Mouse (Mus musculus): Measurements from ENCODE around the gene Gm13288. TPM values are rescaled to one million over a fixed set of nuclear protein-coding genes. Genes with fewer than 3 reads are reported as not detected.
A peak's percentile ranks its signal among the peaks of the same experiment; 100 is the strongest.
"Not testable (repeated sequence)": the region's sequence is repeated elsewhere in the genome, so short reads cannot be mapped to it uniquely, and the experiment has no call there.

Gene Gm13288
- polyA plus RNA-seq, 1 experiment from 2014 or later: not detected

GRCm38 (mm10) chr4:88805761-88806160 lies 430 bp downstream of the Gm13288 start:
- whole genome bisulfite sequencing: no CpG with 5 or more reads among the region's 34 CpGs
- ATAC-seq (ENCODE audit: insufficient number of reproducible peaks, low FRiP score, low TSS enrichment, low read depth); H3K9ac ChIP-seq; H3K4me1 ChIP-seq; H3K36me3 ChIP-seq; H3K27me3 ChIP-seq; H3K9me3 ChIP-seq (replicated peaks); H3K27ac ChIP-seq (replicated peaks): not testable (repeated sequence)
- peak overlapping the region; percentile 28 for H3K4me3 ChIP-seq (replicated peaks)
- 0 out of 2 replicates have a peak overlapping the region, but pooled peaks have one; percentile 27 for H3K4me2 ChIP-seq (replicated peaks)

DNA sequence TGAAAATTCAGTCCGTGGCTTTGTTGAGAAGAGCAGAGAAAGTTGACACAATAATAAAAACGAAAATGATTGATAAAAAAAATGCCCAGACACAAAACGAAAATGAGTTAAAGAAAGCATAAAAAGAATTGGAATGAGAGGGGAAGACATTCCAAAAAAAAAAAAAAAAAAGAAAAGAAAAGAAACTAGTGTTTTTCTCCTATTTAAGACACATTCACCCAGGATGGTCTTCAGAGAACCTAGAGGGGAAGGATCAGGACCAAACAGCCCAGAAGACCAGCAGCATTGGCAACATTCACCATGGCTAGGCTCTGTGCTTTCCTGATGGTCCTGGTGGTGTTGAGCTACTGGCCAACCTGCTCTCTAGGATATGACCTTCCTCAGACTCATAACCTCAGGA lies 10.6 kb downstream of the Gm13288 start, which contains the start of gene Ifna7:
Gene Ifna7 (plus strand): TSS at position 301 of the 400 bp plus-strand sequence.
- Histone ChIP-seq H3K4me1 (no peaks in the 10 kb centered on the region), H3K4me2 (replicated peaks) (no peak within 1 kb of the TSS), H3K27ac (replicated peaks) (no peak within 1 kb of the TSS), H3K9me3 (replicated peaks) (no peaks in the 10 kb centered on the region), H3K27me3 (no peaks in the 10 kb centered on the region), H3K36me3 (no peaks in the 10 kb centered on the region), H3K9ac (no peak within 1 kb of the TSS), H3K4me3 (replicated peaks) (no peak within 1 kb of the TSS)
- WGBS: 46% methylated on average over 3 of the region's 3 CpGs
- ATAC-seq (ENCODE audit: insufficient number of reproducible peaks, low FRiP score, low TSS enrichment, low read depth): no peak

GRCm38 (mm10) chr4:88819659-88820058 lies 14.3 kb downstream of the Gm13288 start, which contains the start of gene Ifna11:
TSS of gene Ifna11 (plus strand) at chr4:88819959.
- H3K36me3 ChIP-seq: no peaks in the 10 kb centered on the region
- H3K9ac ChIP-seq: no peak within 1 kb of the TSS
- H3K4me1 ChIP-seq: no peaks in the 10 kb centered on the region
- no peaks in the 10 kb centered on the region for H3K9me3 ChIP-seq (replicated peaks)
- no peak within 1 kb of the TSS for H3K4me2 ChIP-seq (replicated peaks)
- no peak for ATAC-seq (ENCODE audit: insufficient number of reproducible peaks, low FRiP score, low TSS enrichment, low read depth)
- no peak within 1 kb of the TSS for H3K4me3 ChIP-seq (replicated peaks)
- 75% methylated on average over 1 of the region's 1 CpGs for WGBS
- H3K27ac ChIP-seq (replicated peaks): no peak within 1 kb of the TSS
- no peaks in the 10 kb centered on the region for H3K27me3 ChIP-seq

GRCm38 (mm10) chr4:88822995-88823394 lies 17.7 kb downstream of the Gm13288 start:
- no peaks in the 10 kb centered on the region for H3K4me1 ChIP-seq
- no peak overlapping the region for H3K4me2 ChIP-seq (replicated peaks)
- H3K36me3 ChIP-seq: no peaks in the 10 kb centered on the region
- ATAC-seq (ENCODE audit: insufficient number of reproducible peaks, low FRiP score, low TSS enrichment, low read depth): no peak
- no peak overlapping the region for H3K27ac ChIP-seq (replicated peaks)
- WGBS: 26% methylated on average over 4 of the region's 4 CpGs
- no peak overlapping the region for H3K4me3 ChIP-seq (replicated peaks)
- no peak overlapping the region for H3K9ac ChIP-seq
- H3K27me3 ChIP-seq: no peaks in the 10 kb centered on the region
- H3K9me3 ChIP-seq (replicated peaks): no peaks in the 10 kb centered on the region

DNA sequence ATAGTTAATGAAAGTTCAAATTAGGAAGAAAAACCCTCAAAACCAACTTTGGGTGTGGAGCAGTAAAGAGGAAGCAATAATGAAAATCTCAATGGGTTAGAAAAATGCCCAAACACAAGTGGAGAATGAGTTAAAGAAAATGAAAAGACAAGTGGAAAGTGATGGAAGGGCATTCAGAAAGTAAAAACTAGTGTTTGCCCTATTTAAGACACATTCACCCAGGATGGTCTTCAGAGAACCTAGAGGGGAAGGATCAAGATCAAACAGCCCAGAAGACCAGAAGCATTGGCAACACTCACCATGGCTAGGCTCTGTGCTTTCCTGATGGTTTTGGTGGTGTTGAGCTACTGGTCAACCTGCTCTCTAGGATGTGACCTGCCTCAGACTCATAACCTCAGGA lies 21.8 kb downstream of the Gm13288 start, which contains the start of gene Ifna6:
Gene Ifna6 (plus strand): TSS at position 301 of the 400 bp plus-strand sequence.
- H3K27ac ChIP-seq (replicated peaks); H3K36me3 ChIP-seq; H3K4me2 ChIP-seq (replicated peaks); ATAC-seq (ENCODE audit: insufficient number of reproducible peaks, low FRiP score, low TSS enrichment, low read depth); H3K4me3 ChIP-seq (replicated peaks); H3K9ac ChIP-seq; H3K4me1 ChIP-seq; H3K27me3 ChIP-seq; H3K9me3 ChIP-seq (replicated peaks): not testable (repeated sequence)

DNA sequence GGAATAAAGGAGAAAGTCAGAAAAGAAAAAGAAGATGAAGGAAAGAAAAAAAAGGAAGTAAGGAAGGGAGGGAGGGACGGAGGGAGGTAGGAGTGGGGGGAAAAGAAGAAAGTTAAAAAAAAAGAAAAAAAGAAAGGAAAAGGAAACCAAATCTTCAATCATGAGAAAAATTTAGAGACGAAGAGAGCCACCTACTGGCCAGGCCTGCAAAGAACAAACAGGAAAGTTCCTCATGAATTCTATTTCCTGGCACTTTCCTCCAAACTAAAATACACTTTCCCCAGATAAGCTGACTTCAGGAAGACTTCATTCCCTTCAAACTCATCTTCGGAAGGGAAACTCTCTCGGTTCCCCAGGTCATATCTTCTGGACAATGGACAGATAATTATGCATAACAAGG lies 25.2 kb downstream of the Gm13288 start:
- Histone ChIP-seq H3K4me2 (replicated peaks) (no peak overlapping the region), H3K36me3 (no peaks in the 10 kb centered on the region), H3K27me3 (no peaks in the 10 kb centered on the region), H3K27ac (replicated peaks) (no peak overlapping the region), H3K4me1 (no peaks in the 10 kb centered on the region), H3K4me3 (replicated peaks) (no peak overlapping the region), H3K9me3 (replicated peaks) (no peaks in the 10 kb centered on the region), H3K9ac (no peak overlapping the region)
- 22% methylated on average over 4 of the region's 4 CpGs for WGBS
- ATAC-seq (ENCODE audit: insufficient number of reproducible peaks, low FRiP score, low TSS enrichment, low read depth): no peak

DNA sequence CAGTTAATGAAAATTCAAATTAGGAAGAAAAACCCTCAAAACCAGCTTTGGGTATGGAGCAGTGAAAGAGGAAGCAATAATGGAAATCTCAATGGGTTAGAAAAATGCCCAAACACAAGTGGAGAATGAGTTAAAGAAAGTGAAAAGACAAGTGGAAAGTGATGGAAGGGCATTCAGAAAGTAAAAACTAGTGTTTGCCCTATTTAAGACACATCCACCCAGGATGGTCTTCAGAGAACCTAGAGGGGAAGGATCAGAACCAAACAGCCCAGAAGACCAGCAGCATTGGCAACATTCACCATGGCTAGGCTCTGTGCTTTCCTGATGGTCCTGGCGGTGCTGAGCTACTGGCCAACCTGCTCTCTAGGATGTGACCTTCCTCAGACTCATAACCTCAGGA lies 29.9 kb downstream of the Gm13288 start, which contains the start of gene Ifna5:
Gene Ifna5 (plus strand): TSS at position 301 of the 400 bp plus-strand sequence.
- WGBS: 81% methylated on average over 1 of the region's 1 CpGs
- ATAC-seq (ENCODE audit: insufficient number of reproducible peaks, low FRiP score, low TSS enrichment, low read depth): not testable (repeated sequence)

GRCm38 (mm10) chr4:88838828-88839227 lies 33.5 kb downstream of the Gm13288 start:
- H3K27me3 ChIP-seq: no peaks in the 10 kb centered on the region
- no peaks in the 10 kb centered on the region for H3K9me3 ChIP-seq (replicated peaks)
- H3K4me2 ChIP-seq (replicated peaks): no peak overlapping the region
- no peak overlapping the region for H3K27ac ChIP-seq (replicated peaks)
- H3K9ac ChIP-seq: no peak overlapping the region
- no peak overlapping the region for H3K4me3 ChIP-seq (replicated peaks)
- ATAC-seq (ENCODE audit: insufficient number of reproducible peaks, low FRiP score, low TSS enrichment, low read depth): no peak
- WGBS: 34% methylated on average over 3 of the region's 3 CpGs
- H3K36me3 ChIP-seq: no peaks in the 10 kb centered on the region
- H3K4me1 ChIP-seq: no peaks in the 10 kb centered on the region

More for the DNA sequence above, 29.9 kb downstream of the Gm13288 start, which contains the start of gene Ifna5:
- H3K9me3 ChIP-seq (replicated peaks); H3K27me3 ChIP-seq; H3K36me3 ChIP-seq; H3K4me2 ChIP-seq (replicated peaks); H3K27ac ChIP-seq (replicated peaks); H3K4me3 ChIP-seq (replicated peaks); H3K4me1 ChIP-seq; H3K9ac ChIP-seq: not testable (repeated sequence)

DNA sequence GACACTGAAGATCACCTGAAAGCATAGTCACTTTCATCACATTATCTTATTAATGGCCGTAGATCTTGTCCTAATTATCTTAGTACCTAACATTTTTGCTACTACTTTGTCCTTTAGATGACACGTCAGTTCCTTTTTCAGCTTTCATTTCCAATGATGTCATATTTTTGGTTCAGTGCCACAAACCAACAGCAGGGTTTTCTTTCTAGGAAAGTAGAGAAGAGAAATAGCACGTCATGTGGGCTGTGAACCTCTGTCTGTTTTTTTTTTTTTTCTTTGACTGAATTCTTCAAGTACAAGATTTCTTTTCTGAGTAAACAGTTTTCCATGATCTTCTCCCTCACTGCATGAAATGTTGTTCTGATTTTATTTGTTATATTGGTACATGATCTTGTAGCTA lies 34.7 kb downstream of the Gm13288 start:
- ATAC-seq (ENCODE audit: insufficient number of reproducible peaks, low FRiP score, low TSS enrichment, low read depth): no peak
- H3K27ac ChIP-seq (replicated peaks): no peak overlapping the region
- H3K9me3 ChIP-seq (replicated peaks): no peaks in the 10 kb centered on the region
- H3K4me3 ChIP-seq (replicated peaks): no peak overlapping the region
- no peaks in the 10 kb centered on the region for H3K4me1 ChIP-seq
- 67% methylated on average over 3 of the region's 3 CpGs for whole genome bisulfite sequencing
- H3K36me3 ChIP-seq: no peaks in the 10 kb centered on the region
- no peak overlapping the region for H3K9ac ChIP-seq
- H3K27me3 ChIP-seq: no peaks in the 10 kb centered on the region
- no peak overlapping the region for H3K4me2 ChIP-seq (replicated peaks)

DNA sequence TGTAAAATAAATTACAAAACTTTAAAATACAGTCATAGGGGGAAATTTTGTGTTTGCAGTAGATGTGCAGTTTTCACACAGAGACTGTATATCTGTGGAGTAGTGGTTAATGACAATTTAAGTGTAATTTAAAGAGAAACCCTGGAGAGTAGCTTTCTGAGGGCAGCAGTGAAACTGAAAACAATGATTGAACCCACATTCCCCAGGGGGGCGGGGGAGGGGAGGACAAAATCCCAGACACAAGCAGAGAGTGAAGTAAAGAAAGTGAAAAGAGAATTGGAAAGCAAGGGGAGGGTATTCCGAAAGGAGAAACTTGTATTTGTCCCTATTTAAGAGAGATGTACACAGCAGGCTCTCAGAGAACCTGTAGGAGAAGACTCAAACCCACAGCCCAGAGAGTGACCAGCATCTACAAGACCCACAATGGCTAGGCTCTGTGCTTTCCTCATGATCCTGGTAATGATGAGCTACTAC lies 36.1 kb downstream of the Gm13288 start, which contains the start of gene Ifna4:
Gene Ifna4 (plus strand): TSS at position 424 of the 474 bp plus-strand sequence.
- Histone ChIP-seq H3K4me1 (no peaks in the 10 kb centered on the region), H3K9me3 (replicated peaks) (no peaks in the 10 kb centered on the region), H3K36me3 (no peaks in the 10 kb centered on the region), H3K4me3 (replicated peaks) (no peak within 1 kb of the TSS), H3K4me2 (replicated peaks) (no peak within 1 kb of the TSS), H3K27me3 (no peaks in the 10 kb centered on the region), H3K27ac (replicated peaks) (no peak within 1 kb of the TSS), H3K9ac (no peak within 1 kb of the TSS)
- no peak for ATAC-seq (ENCODE audit: insufficient number of reproducible peaks, low FRiP score, low TSS enrichment, low read depth)
- WGBS: 33% methylated on average over 2 of the region's 2 CpGs

DNA sequence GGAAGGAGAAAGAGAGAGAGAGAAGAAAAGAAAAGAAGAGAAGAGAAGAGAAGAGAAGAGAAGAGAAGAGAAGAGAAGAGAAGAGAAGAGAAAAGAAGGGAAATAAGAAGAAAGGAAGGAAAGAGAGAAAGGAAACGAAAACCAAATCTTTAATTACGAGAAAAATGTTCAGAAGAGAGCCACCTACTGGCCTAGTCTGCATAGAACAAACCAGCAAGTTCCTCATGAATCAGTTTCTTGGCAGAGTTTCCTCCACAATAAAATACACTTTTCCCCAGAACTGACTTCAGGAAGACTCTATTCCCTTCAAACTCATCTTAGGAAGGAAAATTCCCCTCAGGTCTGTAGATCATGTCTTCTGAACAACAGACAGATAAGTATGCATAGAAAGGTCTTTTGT lies 40.0 kb downstream of the Gm13288 start:
- H3K4me1 ChIP-seq: no peaks in the 10 kb centered on the region
- no peak overlapping the region for H3K4me3 ChIP-seq (replicated peaks)
- no peaks in the 10 kb centered on the region for H3K9me3 ChIP-seq (replicated peaks)
- WGBS: 52% methylated on average over 2 of the region's 2 CpGs
- H3K9ac ChIP-seq: no peak overlapping the region
- H3K4me2 ChIP-seq (replicated peaks): no peak overlapping the region
- no peak overlapping the region for H3K27ac ChIP-seq (replicated peaks)
- no peaks in the 10 kb centered on the region for H3K36me3 ChIP-seq
- no peaks in the 10 kb centered on the region for H3K27me3 ChIP-seq
- ATAC-seq (ENCODE audit: insufficient number of reproducible peaks, low FRiP score, low TSS enrichment, low read depth): no peak

GRCm38 (mm10) chr4:88849698-88850097 lies 44.4 kb downstream of the Gm13288 start, which contains the start of gene Ifna1:
TSS of gene Ifna1 (plus strand) at chr4:88850087.
- H3K4me1 ChIP-seq: no peaks in the 10 kb centered on the region
- H3K27ac ChIP-seq (replicated peaks): no peak within 1 kb of the TSS
- H3K36me3 ChIP-seq: no peaks in the 10 kb centered on the region
- H3K9ac ChIP-seq: no peak within 1 kb of the TSS
- no peaks in the 10 kb centered on the region for H3K27me3 ChIP-seq
- WGBS: 67% methylated on average over 1 of the region's 1 CpGs
- no peak for ATAC-seq (ENCODE audit: insufficient number of reproducible peaks, low FRiP score, low TSS enrichment, low read depth)
- H3K4me2 ChIP-seq (replicated peaks): no peak within 1 kb of the TSS
- no peak within 1 kb of the TSS for H3K4me3 ChIP-seq (replicated peaks)
- H3K9me3 ChIP-seq (replicated peaks): no peaks in the 10 kb centered on the region
